Mouse (Mus musculus) mature B cell (primary cell): Measurements from ENCODE around the gene Gabra4.
"Not testable (repeated sequence)": the region's sequence is repeated elsewhere in the genome, so short reads cannot be mapped to it uniquely, and the experiment has no call there.

Experiments used
- in situ Hi-C: fragments of 300-500 bp; cut with MboI; formaldehyde crosslinking; loops from 2 replicates; pipeline ENCODE4 v1.14.3; 2019

Gabra4 gene

GRCm38 (mm10) chr5:71658115-71658497 lies at the start of gene Gabra4:
Gabra4 (minus strand) TSS chr5:71658308.
- in situ Hi-C loops, result no loop called here

GRCm38 (mm10) chr5:71701273-71701614 lies 43.1 kb upstream of the Gabra4 start:
- in situ Hi-C loops, result no loop called here

GRCm38 (mm10) chr5:71700468-71701272 lies 42.6 kb upstream of the Gabra4 start:
- in situ Hi-C loops, result no loop called here

GRCm38 (mm10) chr5:71699696-71700467 lies 41.8 kb upstream of the Gabra4 start:
- in situ Hi-C loops, result no loop called here

- in situ Hi-C loops, result no loop called here
Measured at GRCm38 (mm10) chr5:71665593-71665992, 7.5 kb upstream of the Gabra4 start.

GRCm38 (mm10) chr5:71657482-71658114 lies 510 bp downstream of the Gabra4 start, which contains the start of gene Gabrb1:
Gabrb1 (plus strand) TSS chr5:71658113.
- in situ Hi-C loops, result no loop called here

- in situ Hi-C loops, result no loop called here
Measured at GRCm38 (mm10) chr5:71656771-71657170, 1.3 kb downstream of the Gabra4 start.

- in situ Hi-C loops, result no loop called here
Measured at GRCm38 (mm10) chr5:71654056-71654455, 4.1 kb downstream of the Gabra4 start.

- in situ Hi-C loops, result no loop called here
Measured at GRCm38 (mm10) chr5:71648108-71648507, 10.0 kb downstream of the Gabra4 start.

GRCm38 (mm10) chr5:71639804-71640203 lies 18.3 kb downstream of the Gabra4 start:
- in situ Hi-C loops, result no loop called here

GRCm38 (mm10) chr5:71627820-71628219 lies 30.3 kb downstream of the Gabra4 start:
- in situ Hi-C loops, result no loop called here

GRCm38 (mm10) chr5:71616734-71617133 lies 41.4 kb downstream of the Gabra4 start:
- in situ Hi-C loops, result no loop called here

- in situ Hi-C loops, result no loop called here
Measured at GRCm38 (mm10) chr5:71614311-71614710, 43.8 kb downstream of the Gabra4 start.

- in situ Hi-C loops, result no loop called here
Measured at GRCm38 (mm10) chr5:71608735-71609134, 49.4 kb downstream of the Gabra4 start.

GRCm38 (mm10) chr5:71606907-71607306 lies 51.2 kb downstream of the Gabra4 start:
- in situ Hi-C loops, result no loop called here

GRCm38 (mm10) chr5:71604128-71604690 lies 53.9 kb downstream of the Gabra4 start:
- in situ Hi-C loops, result no loop called here

GRCm38 (mm10) chr5:71595321-71595720 lies 62.8 kb downstream of the Gabra4 start:
- in situ Hi-C loops, result no loop called here

GRCm38 (mm10) chr5:71593745-71594255 lies 64.3 kb downstream of the Gabra4 start:
- in situ Hi-C loops, result no loop called here

- in situ Hi-C loops, result no loop called here
Measured at GRCm38 (mm10) chr5:71571646-71572237, 86.4 kb downstream of the Gabra4 start.

- in situ Hi-C loops, result no loop called here
Measured at GRCm38 (mm10) chr5:71548079-71548478, 110.0 kb downstream of the Gabra4 start, which contains the start of gene Cox7b2. Cox7b2 (minus strand) TSS chr5:71548205.

GRCm38 (mm10) chr5:71545554-71545953 lies 112.6 kb downstream of the Gabra4 start:
- in situ Hi-C loops, result no loop called here

- in situ Hi-C loops, result not testable (repeated sequence)
Measured at GRCm38 (mm10) chr5:71525486-71525885, 132.6 kb downstream of the Gabra4 start.
